ENCODE assay signal across 36 mouse cellular contexts in the genomic region with DNA sequence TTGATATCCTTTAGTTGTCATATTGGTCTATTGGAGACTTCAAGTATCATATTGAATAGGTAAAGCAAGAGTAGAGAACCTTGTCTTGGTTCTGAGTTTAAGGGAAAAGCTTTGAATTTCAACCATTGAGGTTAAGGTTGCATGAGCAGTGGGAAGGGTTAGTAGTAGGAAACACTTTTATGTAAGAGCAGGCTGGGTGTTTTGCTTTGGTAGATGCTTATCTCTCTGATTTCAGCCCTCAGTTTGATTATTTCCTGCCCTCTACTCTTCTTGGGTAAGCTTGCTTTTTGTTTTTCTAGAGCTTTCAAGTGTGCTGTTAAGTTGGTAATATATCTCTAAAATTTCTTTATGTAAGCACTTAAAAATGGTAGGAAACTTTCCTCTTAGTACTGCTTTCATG. TPM values are rescaled to one million over a fixed set of nuclear protein-coding genes. Genes with fewer than 3 reads are reported as not detected.
DNase-seq lines count a peak whose midpoint lies in the region; ATAC-seq lines count a peak whose summit lies in the region.
"Had no signal": no experiment of that assay in that cellular context is flagged by ENCODE, and none has a peak within 500 bp of the region (broad histone marks: within the 10 kb centered on the region; RNA-seq: fewer than 3 reads in every experiment).

No protein-coding gene starts in this region.

- peak; percentile 66 for ATAC-seq in CD4-positive, CD25-positive, alpha-beta regulatory T cell, adult 4 months
- no peak for ATAC-seq in megakaryocyte progenitor cell, adult 5-6 weeks (replicated peaks; ENCODE audit: poor library complexity)
- ATAC-seq: forebrain, embryonic 14.5 days; forebrain, postnatal 0 days; hindbrain, embryonic 16.5 days; intestine, postnatal 0 days; Patski had no signal

- peak; percentile 13 for DNase-seq in 416B (ENCODE audit: low read depth)
- peak; percentile 12 for DNase-seq in induced T-regulatory cell, adult 2 months (ENCODE audit: low read depth)
- no peak for DNase-seq in urinary bladder, postnatal 25 days (ENCODE audit: low spot score)
- DNase-seq in heart, adult 9 months (ENCODE audit: low spot score in 2 of 2), result no peak
- DNase-seq: adrenal gland, adult 8-10 months; adrenal gland, postnatal 25 days; B cell, adult 2 months; cerebellum, adult 11 months; cerebellum, adult 2 months; cerebellum, adult 9-11 months; cerebellum, postnatal 25 days; forebrain, postnatal 0 days; gastrocnemius, postnatal 36 days; heart, adult 2 months; heart, postnatal 36 days; kidney, adult 2 months had no signal

RNA-seq across cellular contexts. Expression of a gene that starts 45.9 kb away (rescaled TPM):
- not detected for polyA plus RNA-seq in CD4-positive, CD25-positive, alpha-beta regulatory T cell, adult 4 months (2017; shearing (Covaris generic))
- not detected in 2 replicates for total RNA-seq in megakaryocyte progenitor cell, adult 5-6 weeks (2015)
- not detected in 2 replicates for total RNA-seq in megakaryocyte progenitor cell, adult 5-6 weeks (2017)
- total RNA-seq: adrenal gland, adult 8-10 months; adrenal gland, postnatal 25 days; CH12.LX; common myeloid progenitor, adult 5-6 weeks; forebrain, postnatal 0 days; G1E; gastrocnemius, adult 8-10 months; gastrocnemius, postnatal 36 days; granulocyte monocyte progenitor cell, adult 5-6 weeks; heart, adult 2 months; heart, postnatal 36 days had no signal
- polyA plus RNA-seq: cerebellum, adult 2 months; embryonic facial prominence, embryonic 12.5 days; embryonic facial prominence, embryonic 15.5 days; forebrain, embryonic 11.5 days; forebrain, embryonic 14.5 days; forebrain, postnatal 0 days; G1E; heart, adult 2 months; heart, embryonic 11.5 days; heart, embryonic 14.5 days; heart, postnatal 0 days; hindbrain, embryonic 10.5 days; hindbrain, embryonic 13.5 days; hindbrain, embryonic 16.5 days; intestine, embryonic 14.5 days; intestine, postnatal 0 days; Patski had no signal

Comparison
In these comparisons a context has a peak if more than half of its experiments do, and no peak if none do; other contexts are left out.
1. DNase-seq: peak in 416B (single experiment) and induced T-regulatory cell, adult 2 months (single experiment); none in urinary bladder, postnatal 25 days (single experiment) and heart, adult 9 months (0 of 2).